14 mouse cellular contexts compared by ENCODE assay signal in the genomic region with DNA sequence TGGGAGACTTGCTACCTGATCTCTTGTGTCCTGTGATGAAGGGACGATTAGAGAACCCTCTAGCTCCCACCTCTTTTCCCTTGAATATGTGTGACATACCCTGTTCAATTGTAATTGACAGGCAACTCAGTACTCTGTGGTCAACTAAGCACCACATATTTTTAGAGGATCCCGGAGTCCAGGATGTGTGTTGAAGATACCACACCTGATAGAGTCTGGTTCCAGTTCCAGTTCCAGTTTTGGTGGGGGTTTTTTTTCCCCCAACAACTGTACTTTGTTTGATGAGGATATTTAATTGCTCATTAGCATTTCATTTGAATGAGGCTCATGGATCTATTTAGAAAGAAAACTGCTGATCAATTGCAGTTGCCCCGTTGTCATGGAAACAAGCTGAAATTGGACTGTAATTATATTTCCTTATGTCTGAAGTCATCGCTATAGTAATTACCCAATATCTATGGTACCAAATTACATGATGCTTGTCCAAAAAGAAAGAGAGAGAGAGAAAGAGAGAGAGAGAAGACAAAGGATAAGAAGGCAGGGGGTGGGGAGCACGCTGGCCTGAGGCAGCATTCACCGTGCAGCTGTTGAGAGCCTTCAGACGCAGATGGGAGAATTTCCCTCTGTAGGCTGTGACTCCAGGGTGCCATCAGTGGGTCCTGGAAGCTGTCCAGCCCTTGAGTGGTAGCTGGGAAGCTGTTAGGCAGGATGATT.
DNase-seq lines count a peak whose midpoint lies in the region; ATAC-seq and TF ChIP-seq lines count a peak whose summit lies in the region.
"Had no signal": no experiment of that assay in that cellular context is flagged by ENCODE, and none has a peak within 500 bp of the region (broad histone marks: within the 10 kb centered on the region; RNA-seq: fewer than 3 reads in every experiment).

No protein-coding gene starts in this region.

- no peak overlapping the region for H3K9ac ChIP-seq in hindbrain, embryonic 11.5 days (ENCODE audit: low read depth, low read length)
- H3K9ac ChIP-seq in hindbrain, embryonic 14.5 days: no peak overlapping the region
- H3K9ac ChIP-seq in midbrain, embryonic 16.5 days (ENCODE audit: low read depth, low read length): no peak overlapping the region

- ATAC-seq in hindbrain, embryonic 11.5 days (ENCODE audit: low FRiP score): 0 out of 2 replicates have a peak, but pooled peaks have one; percentile 35
- peak; percentile 68 for ATAC-seq in hindbrain, embryonic 14.5 days (ENCODE audit: low FRiP score)
- peak; percentile 73 for ATAC-seq in midbrain, embryonic 16.5 days
- ATAC-seq: activated CD4-positive, CD25-positive, alpha-beta regulatory T cell, adult 4 months had no signal

- no peak for DNase-seq in hindbrain, embryonic 11.5 days (ENCODE audit: low spot score)
- DNase-seq in hindbrain, embryonic 10.5 days (ENCODE audit: low spot score): no peak
- DNase-seq in brain, embryonic 14.5 days (ENCODE audit: low read depth): peak; percentile 93
- peak; percentile 61 for DNase-seq in hindbrain, embryonic 14.5 days (ENCODE audit: low spot score)
- DNase-seq in kidney, adult 18-20 months: no peak
- DNase-seq in heart, adult 8-10 months (ENCODE audit: low spot score): no peak
- no peak for DNase-seq in lung, postnatal 25 days (ENCODE audit: low spot score)
- DNase-seq: embryo, embryonic 11 days; kidney, postnatal 4 days; liver had no signal

- no peak overlapping the region for H3K4me2 ChIP-seq in hindbrain, embryonic 11.5 days (replicated peaks; ENCODE audit: low read depth, low read length)
- H3K4me2 ChIP-seq in hindbrain, embryonic 14.5 days (replicated peaks): no peak overlapping the region
- no peak overlapping the region for H3K4me2 ChIP-seq in midbrain, embryonic 16.5 days (ENCODE audit: low read length)
- H3K4me2 ChIP-seq: heart, embryonic 11.5 days had no signal

- no peaks in the 10 kb centered on the region for H3K36me3 ChIP-seq in hindbrain, embryonic 11.5 days (ENCODE audit: control insufficient read depth, insufficient read depth, low read length)
- peaks cover 85% of the 10 kb centered on the region for H3K36me3 ChIP-seq in hindbrain, embryonic 10.5 days
- peaks cover 8% of the 10 kb centered on the region for H3K36me3 ChIP-seq in hindbrain, embryonic 14.5 days (replicated peaks; ENCODE audit: control insufficient read depth, insufficient read depth)
- H3K36me3 ChIP-seq in midbrain, embryonic 16.5 days (ENCODE audit: control insufficient read depth, insufficient read depth, low read length): no peaks in the 10 kb centered on the region

- no peak overlapping the region for H3K27ac ChIP-seq in hindbrain, embryonic 11.5 days (ENCODE audit: low read depth, low read length)
- H3K27ac ChIP-seq in hindbrain, embryonic 10.5 days: no peak overlapping the region
- H3K27ac ChIP-seq in hindbrain, embryonic 14.5 days: peak overlapping the region; percentile 86
- H3K27ac ChIP-seq in midbrain, embryonic 16.5 days (ENCODE audit: low read length): peak overlapping the region; percentile 76
- H3K27ac ChIP-seq: stomach, postnatal 0 days had no signal

- 80% methylated on average over 7 of the region's 7 CpGs for WGBS in hindbrain, embryonic 11.5 days
- 81% methylated on average over 7 of the region's 7 CpGs for WGBS in hindbrain, embryonic 10.5 days
- 49% methylated on average over 7 of the region's 7 CpGs for WGBS in hindbrain, embryonic 14.5 days
- 53% methylated on average over 7 of the region's 7 CpGs for WGBS in midbrain, embryonic 16.5 days

- no peak overlapping the region for H3K4me3 ChIP-seq in hindbrain, embryonic 11.5 days (ENCODE audit: low read depth, low read length)
- H3K4me3 ChIP-seq in hindbrain, embryonic 10.5 days: no peak overlapping the region
- H3K4me3 ChIP-seq in hindbrain, embryonic 14.5 days (replicated peaks; ENCODE audit: low read length): no peak overlapping the region
- no peak overlapping the region for H3K4me3 ChIP-seq in midbrain, embryonic 16.5 days (ENCODE audit: low read depth, low read length)

- no peaks in the 10 kb centered on the region for H3K4me1 ChIP-seq in hindbrain, embryonic 11.5 days (replicated peaks; ENCODE audit: control insufficient read depth, insufficient read depth, low read length)
- no peaks in the 10 kb centered on the region; the same call in 1 of the 2 replicates for H3K4me1 ChIP-seq in hindbrain, embryonic 10.5 days (replicated peaks)
- H3K4me1 ChIP-seq in hindbrain, embryonic 14.5 days (replicated peaks; ENCODE audit: control insufficient read depth, insufficient read depth, low read length): peaks cover 18% of the 10 kb centered on the region
- no peaks in the 10 kb centered on the region; the same call in 1 of the 2 replicates for H3K4me1 ChIP-seq in midbrain, embryonic 16.5 days (ENCODE audit: control insufficient read depth, insufficient read depth, low read length)

- H3K27me3 ChIP-seq in hindbrain, embryonic 11.5 days (ENCODE audit: control insufficient read depth, insufficient read depth, low read length): no peaks in the 10 kb centered on the region
- H3K27me3 ChIP-seq in hindbrain, embryonic 10.5 days (ENCODE audit: insufficient read depth, poor library complexity, severe bottlenecking): no peaks in the 10 kb centered on the region
- no peaks in the 10 kb centered on the region for H3K27me3 ChIP-seq in hindbrain, embryonic 14.5 days (ENCODE audit: control insufficient read depth, insufficient read depth, low read length)
- no peaks in the 10 kb centered on the region for H3K27me3 ChIP-seq in midbrain, embryonic 16.5 days (ENCODE audit: control insufficient read depth, insufficient read depth, low read depth, low read length)

- TF ChIP-seq POLR2A in brain, embryonic 14.5 days (IDR thresholded peaks at IDR 0.05; ENCODE audit: borderline replicate concordance, extremely low read depth, insufficient read depth, insufficient read length, poor library complexity, severe bottlenecking): no peak

- no peak for TF ChIP-seq CTCF in brain, embryonic 14.5 days (IDR thresholded peaks at IDR 0.05; ENCODE audit: borderline replicate concordance, extremely low read depth, insufficient read depth, insufficient read length)

- H3K9me3 ChIP-seq in hindbrain, embryonic 11.5 days (ENCODE audit: control insufficient read depth, low read length): no peaks in the 10 kb centered on the region
- no peaks in the 10 kb centered on the region for H3K9me3 ChIP-seq in hindbrain, embryonic 10.5 days
- H3K9me3 ChIP-seq in hindbrain, embryonic 14.5 days (ENCODE audit: control insufficient read depth, low read length): no peaks in the 10 kb centered on the region
- no peaks in the 10 kb centered on the region for H3K9me3 ChIP-seq in midbrain, embryonic 16.5 days (replicated peaks; ENCODE audit: control insufficient read depth, low read length, poor library complexity, severe bottlenecking)

Comparison
In these comparisons a context has a peak if more than half of its experiments do, and no peak if none do; other contexts are left out.
1. DNase-seq: peak in brain, embryonic 14.5 days (single experiment) and hindbrain, embryonic 14.5 days (single experiment); none in hindbrain, embryonic 11.5 days (single experiment), hindbrain, embryonic 10.5 days (single experiment), kidney, adult 18-20 months (single experiment), heart, adult 8-10 months (single experiment) and lung, postnatal 25 days (single experiment).
2. H3K27ac ChIP-seq: peak in hindbrain, embryonic 14.5 days (single experiment) and midbrain, embryonic 16.5 days (single experiment); none in hindbrain, embryonic 11.5 days (single experiment) and hindbrain, embryonic 10.5 days (single experiment).
3. Peak in every context shown above with its lines, with median percentiles within 50 percentile points of each other: ATAC-seq.